Mouse (Mus musculus) neural tube, embryonic 10.5 days (tissue): Measurements from ENCODE around the gene Scp2.

Source experiments
- DNase-seq: peaks from one replicate; pipeline ENCODE4 v3.0.0-alpha.2; 2017; ENCODE audit warnings: low spot score; ENCODE audit errors: extremely low spot score

The Scp2 gene

DNA sequence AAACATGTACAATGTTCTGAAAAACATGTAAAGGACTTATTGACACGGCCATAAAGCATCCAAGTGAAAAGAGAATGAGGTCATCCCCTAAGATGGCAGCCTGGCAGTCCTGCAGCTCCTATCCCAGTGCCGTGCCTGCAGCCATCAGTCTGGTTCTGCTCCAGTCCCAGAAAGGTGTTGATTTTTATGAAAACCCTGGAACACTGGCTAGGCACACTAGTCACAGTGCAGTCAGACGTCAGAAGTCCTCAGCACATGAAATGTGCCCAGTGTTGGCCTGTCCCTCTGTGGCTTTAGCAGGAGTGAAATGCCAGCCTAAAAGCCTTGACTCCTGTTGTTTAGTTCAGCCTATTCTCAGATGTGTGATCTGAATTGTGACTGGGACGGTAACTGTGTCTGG lies 84.0 kb downstream of the Scp2 start:
- no peak for DNase-seq

DNA sequence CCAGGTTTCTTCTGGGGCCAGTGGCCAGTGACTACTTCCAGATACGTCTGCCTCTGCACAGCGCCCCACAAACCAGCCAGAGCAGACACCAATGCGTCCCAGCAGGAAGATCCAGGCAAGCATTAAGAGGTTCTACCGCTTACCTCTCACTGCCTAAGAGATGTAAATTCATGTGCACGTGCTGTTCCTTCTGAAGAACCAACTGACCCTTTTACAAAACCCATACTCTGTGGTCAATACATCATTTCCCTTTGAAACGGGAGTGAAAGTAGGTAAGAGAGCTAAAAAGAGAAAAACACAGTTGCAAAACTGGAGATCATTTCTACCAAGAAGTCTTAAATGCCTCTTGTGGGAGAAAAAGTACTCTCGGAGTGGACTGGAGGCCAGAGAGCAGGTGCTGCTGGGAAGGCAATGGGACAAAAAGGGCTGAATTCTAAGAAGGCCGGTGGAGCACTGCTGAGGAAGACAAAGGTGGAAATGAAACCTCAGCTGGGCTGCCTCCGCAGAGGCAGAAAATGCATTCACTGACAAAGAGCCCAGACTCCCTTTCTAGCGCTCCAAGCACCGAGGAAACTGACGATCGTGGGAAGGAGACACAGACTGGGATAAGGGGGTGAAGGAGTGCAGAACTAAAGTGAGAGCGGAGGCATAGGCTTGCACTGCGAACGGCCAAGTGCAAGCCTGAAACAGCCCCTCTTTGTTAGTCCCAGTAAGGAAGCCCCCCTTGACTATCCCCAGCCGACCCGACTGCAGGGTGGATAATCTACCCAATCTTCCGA lies 85.0 kb downstream of the Scp2 start:
- no peak for DNase-seq

DNA sequence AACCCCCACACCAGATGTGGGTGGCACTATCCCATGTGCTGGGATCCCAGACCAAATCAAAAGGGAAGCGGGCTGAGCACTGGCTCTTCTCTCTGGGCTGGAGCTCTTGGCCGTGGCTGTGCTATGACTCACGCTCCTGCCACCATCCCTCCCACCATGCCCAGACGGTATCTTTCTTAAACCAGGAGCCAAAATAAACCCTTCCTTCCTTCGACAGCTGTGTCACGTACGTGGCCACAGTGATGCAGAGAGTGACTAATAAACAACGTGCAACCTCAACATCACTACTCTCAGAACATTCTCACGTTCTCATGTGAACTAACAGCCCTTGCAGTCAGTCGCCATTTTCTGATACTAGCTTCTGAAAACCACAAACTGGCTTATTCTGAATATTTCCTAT lies 86.6 kb downstream of the Scp2 start:
- no peak for DNase-seq

DNA sequence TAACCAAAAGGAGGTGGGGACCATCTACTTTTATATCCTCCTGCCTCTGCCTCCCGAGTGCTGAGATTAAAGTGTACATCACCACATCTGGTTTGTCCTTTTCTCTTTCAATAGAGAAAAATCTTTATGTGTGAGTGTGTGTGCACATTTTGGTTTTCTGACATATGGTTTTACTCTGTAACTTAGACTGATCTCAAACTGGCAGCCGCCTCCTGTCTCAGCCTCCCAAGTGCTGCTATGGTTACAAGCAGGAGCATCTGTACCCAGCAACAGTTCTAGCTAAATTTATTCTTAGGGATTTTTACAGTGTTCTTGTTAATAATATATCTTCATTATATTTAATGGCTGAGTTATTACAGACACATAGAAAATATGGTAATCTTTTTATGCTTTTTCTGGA lies 87.6 kb downstream of the Scp2 start:
- no peak for DNase-seq

DNA sequence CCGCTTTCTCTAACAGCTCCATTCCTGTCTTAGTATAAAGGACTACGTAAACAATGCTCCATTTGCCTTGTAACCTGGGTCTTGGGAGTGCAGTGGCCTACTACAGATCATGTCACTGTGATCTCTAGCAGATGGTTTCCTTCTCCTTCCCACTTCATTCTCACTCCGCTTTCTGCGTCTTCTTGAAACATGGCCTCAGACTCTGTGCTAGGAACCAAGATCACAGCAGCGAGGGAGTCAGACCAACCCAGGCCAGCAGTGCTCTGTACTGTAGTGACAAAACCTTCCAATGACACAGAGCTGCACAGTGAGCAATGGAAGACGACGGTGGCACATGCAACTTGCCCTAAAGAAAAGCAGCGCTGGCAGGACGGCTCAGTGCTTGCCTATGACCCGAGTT lies 88.9 kb downstream of the Scp2 start:
- DNase-seq = no peak

DNA sequence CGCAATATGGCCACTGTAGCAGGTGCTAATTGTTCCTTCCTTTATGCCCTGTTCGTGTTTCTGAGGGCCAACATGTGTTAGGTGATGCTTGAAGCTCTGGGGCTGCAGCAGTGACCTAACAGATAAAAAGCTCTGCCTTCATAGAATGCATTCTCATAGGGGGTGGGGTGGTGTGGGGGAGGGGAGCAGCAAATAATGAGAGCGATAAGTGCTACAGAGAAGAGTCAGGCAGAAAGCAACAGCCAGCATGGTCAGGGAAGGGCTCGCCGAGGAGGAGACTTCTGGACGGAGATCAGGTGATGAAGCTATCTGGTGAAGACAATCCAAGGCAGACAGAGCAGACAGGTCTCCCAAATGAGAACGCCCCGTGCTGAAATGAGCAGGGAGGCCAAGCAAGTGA lies 92.1 kb downstream of the Scp2 start:
- DNase-seq = no peak

DNA sequence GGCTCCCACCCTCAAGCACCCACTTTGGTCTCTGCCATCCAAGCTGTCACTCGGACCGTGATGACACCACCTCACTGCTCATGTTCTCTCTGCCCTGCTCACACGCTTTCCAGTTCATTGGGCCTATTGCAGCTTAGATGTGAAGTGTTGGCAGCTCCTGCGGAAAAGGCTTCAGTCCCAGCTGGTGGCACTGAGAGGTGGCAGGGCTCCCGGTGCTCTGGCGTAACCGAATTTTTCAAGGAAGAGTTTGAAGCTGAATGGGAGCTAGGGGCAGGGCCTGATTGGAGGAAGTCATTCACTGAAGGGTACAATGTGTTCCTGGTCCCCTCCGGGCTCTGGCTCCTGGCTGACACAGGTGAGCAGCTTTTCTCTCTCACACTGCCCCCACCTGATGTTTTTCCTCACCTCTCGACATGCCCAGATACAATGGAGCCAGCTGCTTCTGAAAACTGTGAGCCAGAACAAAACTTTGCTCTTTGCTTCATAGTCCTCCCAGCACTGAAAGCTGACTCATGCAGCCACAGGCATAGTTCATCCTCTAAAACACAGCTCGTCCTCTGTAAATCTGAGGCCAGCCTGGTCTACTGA lies 93.0 kb downstream of the Scp2 start:
- no peak for DNase-seq

DNA sequence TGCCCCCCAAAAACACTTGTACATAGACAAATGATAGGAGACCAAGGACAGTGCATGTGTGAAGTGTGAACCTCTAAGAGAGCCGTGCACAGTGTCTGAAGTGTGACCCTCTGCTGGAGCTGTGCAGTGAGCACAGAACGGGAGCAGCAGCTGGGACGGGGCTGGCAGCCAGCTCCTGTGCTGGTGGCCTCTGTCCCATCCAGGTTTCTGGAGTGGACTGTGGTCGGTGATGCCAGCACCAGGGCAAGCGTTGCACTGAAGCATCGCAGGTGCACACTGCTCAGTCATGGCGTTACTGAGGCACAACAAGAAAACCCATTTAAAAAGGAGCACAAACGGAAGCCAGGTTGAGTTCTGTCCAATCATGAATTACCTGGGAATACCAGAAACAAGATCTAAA lies 98.7 kb downstream of the Scp2 start:
- DNase-seq = no peak

DNA sequence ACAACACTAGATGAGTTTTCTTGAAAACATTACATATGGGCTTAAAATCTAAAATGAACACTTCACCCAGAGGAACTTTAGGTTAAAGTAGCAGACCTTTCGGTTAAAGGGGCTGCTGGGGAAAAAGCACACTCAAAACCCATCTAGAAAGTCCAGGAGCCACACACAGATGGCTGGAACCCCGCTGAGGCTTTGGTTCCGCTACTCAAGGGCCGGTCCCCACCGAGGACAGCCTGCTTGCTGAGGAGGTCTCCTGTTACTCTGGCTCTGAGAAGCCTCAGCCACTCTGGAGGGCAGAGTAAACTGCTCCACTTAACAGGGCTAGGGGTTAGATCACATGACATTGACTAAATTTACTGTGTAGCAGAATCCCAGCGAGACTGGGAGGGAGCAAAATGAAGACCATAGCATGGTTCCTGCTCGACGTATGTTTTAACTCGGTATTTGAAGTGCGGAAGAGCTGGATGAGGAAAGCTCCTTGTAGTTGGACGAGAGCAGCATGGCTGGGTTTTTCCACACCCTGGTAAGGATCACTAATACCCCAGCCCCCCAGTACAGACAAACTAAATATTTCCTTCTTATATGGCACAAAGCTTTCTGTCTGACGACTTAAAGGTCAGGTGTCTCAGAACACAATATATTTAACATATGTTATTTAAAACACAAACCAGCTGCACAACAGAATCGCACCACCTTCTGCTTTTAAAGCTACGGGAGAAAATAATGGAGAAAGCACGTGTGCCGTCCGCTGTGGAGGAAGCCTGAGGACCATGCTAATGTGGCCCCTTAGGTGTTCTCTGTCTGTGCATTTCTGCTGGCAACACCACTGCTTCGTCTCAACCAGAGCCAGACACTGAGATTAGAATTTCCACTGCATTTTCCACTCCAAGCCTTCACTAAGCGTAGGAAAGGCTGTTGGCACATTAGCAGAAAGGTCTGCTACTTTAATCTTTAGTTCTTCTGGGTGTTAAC lies 99.4 kb downstream of the Scp2 start:
- no peak for DNase-seq

DNA sequence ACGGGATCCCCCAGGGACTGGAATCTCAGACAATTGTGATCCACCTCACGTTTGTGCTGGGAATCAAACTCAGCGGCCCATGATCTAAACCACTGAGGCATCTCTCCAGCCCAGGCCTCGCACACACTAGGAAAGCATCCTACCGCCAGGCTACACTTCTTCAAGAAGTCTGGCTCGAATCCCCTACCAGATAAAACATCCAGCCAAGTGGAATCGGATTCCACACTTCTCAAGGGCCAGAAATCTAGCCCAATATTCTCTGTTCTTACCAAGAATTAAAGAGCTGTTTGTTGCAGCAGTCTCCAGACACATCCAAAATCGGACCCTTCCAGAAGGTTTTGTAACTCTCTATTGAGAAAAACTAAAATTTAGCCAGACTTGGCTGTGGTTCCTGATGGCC lies 107.8 kb downstream of the Scp2 start:
- DNase-seq = no peak

DNA sequence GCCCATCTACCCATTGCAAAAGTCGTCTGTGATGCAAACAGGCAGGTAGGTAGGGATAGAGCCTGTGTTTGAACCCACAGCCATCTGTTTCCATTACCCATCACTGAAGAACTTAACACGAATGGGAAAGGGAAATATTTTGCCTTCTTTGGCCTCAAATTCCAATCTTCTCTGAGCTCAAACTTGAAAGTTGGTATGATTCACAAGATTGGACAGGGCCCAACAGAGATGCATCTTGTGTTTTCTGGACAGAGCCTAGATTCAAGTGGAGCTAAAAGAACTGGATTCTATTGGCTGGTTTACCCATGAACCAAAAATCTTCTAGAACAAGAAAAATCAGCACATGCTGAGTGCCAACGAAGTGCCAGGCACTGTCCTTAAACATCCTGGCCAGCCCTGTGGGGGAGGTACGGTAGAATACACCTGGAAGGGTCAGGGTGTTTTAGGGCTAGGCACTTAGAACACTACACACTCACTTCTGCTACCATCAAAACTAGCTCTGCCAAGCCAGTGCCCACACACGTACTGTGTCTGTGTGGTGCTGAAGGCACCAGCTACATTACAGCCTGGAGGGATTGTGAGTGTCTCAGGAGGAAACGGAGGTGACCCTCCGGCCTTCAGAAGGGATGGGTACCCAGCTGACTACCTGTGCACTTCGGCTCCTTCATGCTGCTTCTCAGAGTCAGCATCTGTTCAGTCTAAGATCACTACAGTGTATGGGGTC lies 111.6 kb downstream of the Scp2 start:
- DNase-seq = no peak

DNA sequence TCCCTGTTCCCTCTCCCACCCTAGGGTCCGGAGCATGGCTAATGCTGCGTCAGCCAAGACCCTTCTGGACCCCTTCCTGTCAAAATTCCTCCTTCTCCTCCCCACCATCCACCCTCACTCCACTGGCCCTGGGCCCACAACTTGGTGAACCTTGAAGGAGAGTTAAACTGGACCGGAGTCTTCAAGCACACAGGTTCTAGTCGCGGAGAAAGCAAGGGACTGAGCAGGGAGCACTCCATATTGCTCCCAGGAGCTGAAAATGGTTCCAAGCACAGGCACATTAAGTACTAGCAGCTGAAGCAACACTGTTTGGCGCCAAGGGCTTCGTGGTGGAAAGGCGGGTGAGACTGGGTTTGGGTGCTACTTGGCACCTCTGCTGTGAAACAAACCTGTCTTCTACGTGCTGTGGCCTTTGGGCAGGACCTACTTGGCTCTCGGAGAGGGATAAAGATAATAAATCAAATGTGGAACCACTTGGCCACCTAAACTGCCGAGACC lies 112.4 kb downstream of the Scp2 start:
- DNase-seq = no peak

DNA sequence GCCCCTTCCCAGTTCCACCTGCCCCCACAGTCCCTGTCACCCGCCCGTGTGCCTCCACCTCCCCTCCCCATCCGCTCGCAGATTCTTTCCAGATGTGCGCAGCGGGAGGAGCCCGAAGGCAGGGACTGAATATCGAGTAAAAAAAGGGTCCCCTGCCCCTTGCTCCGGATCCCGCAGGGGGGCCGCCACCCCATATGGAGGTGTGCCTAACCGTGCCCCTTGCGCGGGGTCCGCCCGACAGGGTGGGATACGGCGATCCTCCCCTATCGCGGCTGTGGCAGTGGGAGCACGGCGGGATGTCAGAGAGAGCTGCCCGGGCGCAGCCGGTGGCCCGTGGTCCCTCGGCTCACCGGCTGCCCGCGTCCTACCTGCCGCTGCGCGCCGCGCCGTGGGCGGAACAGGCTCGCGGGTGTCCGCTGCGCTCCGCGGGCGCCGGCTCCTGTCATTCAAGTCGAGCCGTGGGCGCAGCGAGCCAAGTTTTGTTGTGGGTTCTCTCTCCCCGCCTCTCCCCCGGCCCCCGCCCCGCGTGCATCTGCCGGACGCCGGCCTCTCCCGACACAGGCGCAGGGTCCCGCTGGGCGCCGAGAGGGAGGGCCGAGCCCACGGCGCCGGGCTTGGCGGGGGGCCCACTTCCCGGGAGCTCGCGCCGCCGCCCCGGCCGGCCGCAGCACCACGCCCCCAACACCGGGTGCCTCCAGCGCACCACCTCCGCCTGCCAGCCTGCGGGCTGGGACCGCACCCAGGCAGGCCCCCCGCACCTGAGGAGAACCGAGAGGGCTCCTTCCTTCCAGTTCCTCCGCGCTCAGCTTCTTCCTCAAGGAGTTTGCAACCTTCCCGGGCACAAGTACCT lies 113.1 kb downstream of the Scp2 start:
- DNase-seq = peak; percentile 51

DNA sequence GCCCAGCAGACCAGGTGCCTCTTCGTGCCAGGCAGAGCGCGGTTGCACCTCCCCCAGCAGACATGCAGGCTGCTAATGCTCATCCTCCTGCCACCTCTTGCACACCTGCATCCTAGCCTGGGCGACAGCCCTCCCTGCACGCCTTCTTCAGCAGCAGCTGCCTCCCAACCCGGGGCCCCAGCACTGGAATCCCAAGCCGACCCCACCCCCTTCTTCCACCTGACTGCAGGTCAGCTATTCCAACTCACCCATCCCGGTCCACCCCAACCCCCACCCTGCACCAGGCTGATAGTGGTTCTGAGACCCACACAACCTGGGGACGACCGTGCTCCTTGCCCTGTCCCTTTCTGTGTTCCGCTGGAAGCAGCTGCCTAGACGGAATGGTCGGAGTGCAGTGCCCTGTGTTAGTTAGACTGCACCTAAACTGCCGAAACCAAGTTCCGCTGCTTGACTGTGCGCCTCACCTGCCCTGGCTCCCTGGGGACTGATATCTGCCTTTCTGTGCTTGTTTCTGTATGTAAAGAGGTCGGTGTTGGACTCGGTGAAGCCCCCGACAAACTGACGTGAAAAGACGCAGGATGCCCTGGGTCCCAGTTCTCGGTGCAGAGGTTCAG lies 113.8 kb downstream of the Scp2 start:
- DNase-seq = peak; percentile 45

DNA sequence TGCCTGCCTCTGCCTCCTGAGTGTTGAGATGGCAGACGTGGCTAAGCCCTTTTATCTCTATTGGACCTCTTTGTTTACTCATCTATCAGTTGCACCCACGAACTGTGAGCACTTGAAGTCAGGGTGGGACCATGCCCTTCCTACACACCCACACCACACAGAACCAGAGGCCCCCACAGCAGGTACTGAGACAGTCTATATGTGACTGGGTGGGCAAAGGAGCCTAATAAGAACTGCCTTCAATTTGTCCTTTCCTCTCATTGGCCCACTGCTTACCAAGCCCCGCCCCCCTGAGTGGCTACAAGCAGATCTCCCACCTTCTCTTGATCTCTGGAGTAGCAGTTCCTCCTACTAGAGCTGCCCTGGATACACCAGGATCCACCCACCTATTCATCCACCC lies 118.6 kb downstream of the Scp2 start:
- DNase-seq = no peak

DNA sequence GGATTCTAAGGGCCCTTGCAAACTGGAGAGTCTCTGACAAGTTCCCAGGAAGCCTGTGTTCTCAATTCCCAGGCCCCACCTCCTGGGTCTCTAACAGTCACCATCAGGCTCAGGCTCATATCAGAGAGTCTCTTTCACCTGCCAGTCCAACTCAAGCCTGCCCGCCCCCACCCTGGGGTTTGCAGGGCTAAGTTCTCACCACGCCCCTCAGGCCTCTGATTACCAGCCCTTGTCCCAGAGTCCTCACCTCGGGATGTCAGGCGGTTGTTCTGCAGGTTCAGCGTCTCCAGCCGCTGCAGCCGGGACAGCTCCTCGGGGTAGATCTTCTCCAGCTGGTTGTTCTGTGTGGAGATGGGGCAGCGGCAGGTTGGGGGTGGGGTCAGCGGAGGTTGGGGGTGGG lies 119.5 kb downstream of the Scp2 start:
- peak; percentile 26 for DNase-seq

DNA sequence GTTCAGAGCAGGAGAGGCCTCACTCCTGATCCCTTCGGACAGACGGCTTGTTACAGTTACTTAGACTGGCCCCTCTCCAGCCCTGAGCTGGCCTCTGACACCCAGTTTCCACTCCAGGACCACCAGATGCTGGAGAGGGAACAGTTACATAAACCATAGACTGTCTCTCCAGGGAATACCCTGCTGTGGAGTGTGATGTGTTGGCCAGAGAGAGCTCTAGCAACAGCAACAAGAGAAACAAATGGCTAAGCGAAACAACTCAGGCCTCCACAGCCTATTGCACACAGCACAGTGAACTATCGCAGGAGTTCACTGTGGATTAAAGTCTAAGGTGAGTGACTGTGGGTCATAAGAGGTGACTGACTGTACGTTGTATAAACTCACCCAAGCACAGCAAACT lies 120.2 kb downstream of the Scp2 start:
- DNase-seq = no peak

DNA sequence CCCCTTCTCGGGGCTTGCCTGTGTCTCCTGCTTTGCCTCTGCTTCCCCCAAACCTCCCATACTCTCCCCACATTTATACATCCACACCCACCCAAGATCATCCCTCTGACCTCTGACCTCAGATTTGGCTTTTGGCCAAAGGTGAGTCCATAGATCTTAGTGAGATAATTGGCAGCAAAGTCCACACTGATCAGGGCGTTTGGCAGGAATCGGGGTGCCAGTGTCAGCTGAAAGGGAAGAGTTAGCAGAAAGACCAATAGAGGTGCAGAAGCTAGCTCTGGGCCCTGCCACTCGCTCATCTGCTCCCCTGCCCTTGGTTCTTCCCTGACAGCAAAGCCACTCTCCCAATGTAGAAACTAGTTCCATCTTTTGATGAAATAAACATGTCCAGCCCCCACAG lies 121.6 kb downstream of the Scp2 start:
- no peak for DNase-seq

DNA sequence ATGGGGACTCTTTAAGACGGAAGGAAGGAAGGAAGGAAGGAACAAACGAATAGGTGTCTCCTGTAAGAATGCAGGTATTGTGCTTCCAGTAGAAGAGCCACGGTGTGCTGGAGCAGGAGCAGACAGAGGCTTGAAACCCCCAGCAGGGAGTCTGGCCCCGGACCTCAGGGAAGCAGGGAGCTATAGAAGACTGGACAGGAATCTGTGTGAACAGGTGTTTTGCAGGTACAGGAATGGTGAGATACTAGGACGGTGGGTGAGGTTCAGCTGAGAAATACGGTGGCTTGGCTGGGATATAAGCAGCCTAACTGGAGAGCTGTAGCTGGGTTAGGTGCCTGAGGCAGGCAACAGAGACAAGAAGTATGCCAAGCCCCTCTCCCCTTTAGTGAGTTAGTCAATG lies 124.6 kb downstream of the Scp2 start:
- DNase-seq = no peak
